In the genomic region with DNA sequence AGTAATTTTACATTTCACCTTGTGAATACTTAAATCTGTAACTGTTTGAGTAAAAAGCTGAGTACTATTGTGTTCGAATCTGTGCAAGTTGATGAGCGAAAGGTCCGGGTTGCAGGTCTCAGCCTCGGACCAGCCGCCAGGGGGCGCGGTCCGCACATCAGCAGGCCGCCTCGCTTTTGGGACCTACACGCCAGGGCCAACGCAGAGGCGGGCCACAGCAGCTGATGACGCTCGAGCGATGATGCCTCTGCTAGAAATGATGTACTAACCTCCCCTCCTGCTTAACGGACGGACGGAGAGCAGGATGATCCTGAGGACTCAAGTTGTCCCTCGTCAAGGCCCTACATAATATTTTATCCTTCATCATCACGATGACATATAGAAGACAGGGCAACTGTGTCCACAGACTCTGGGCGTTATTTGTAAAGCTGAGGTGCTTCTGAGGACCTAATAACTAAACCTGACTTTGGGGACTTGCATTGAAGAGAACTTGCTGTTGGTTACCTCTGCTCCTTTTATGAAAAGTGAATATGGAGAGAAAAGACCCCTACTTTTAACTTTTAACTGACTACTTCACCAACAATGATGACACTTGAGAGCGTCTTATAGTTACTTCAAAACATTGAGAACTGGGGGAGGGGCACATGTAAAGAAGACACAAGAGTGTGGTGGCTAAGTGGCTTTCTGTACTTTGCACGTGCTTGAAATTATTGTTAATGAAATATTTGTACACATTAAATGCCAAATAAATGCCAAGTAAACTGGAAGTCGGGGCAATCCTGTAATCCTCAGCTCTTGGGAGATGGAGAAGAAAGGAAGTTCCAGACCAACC, we compare ENCODE assay signal across 8 mouse cellular contexts. TPM values are rescaled to one million over a fixed set of nuclear protein-coding genes. Genes with fewer than 3 reads are reported as not detected.
DNase-seq lines count a peak whose midpoint lies in the region; ATAC-seq lines count a peak whose summit lies in the region.

No protein-coding gene starts in this region.

- peak; percentile 94 for DNase-seq in 3134 (ENCODE audit: extremely low read depth, insufficient read length, low spot score)
- DNase-seq in adrenal gland, postnatal 10 days: peak; percentile 92
- DNase-seq in embryonic facial prominence, embryonic 11.5 days (ENCODE audit: low spot score): peak; percentile 95
- peak; percentile 99 for DNase-seq in heart, adult 11 months
- DNase-seq in kidney, adult 11 months: peak; percentile 88
- peak; percentile 92 for DNase-seq in left cerebral cortex, postnatal 4 days
- peak; percentile 91 for DNase-seq in midbrain, embryonic 10.5 days (ENCODE audit: low spot score)
- DNase-seq in skeletal muscle tissue, adult 2 months (ENCODE audit: low read depth, low spot score): peak; percentile 91

- H3K9me3 ChIP-seq in embryonic facial prominence, embryonic 11.5 days (replicated peaks; ENCODE audit: control insufficient read depth, low read length): no peaks in the 10 kb centered on the region
- H3K9me3 ChIP-seq in midbrain, embryonic 10.5 days (replicated peaks): no peaks in the 10 kb centered on the region

- ATAC-seq in embryonic facial prominence, embryonic 11.5 days (replicated peaks; ENCODE audit: insufficient number of reproducible peaks, low FRiP score, low TSS enrichment, low read depth): peak; percentile 67

- H3K27ac ChIP-seq in embryonic facial prominence, embryonic 11.5 days (replicated peaks; ENCODE audit: low read depth, low read length): no peak overlapping the region
- H3K27ac ChIP-seq in midbrain, embryonic 10.5 days (replicated peaks): no peak overlapping the region

- intact Hi-C loops in left cerebral cortex, postnatal 4 days (cut with DNase I): no loop called here

- no peaks in the 10 kb centered on the region for H3K27me3 ChIP-seq in embryonic facial prominence, embryonic 11.5 days (ENCODE audit: control insufficient read depth, insufficient read depth, low read length)
- H3K27me3 ChIP-seq in midbrain, embryonic 10.5 days (ENCODE audit: low read depth, poor library complexity, severe bottlenecking): no peaks in the 10 kb centered on the region

- WGBS in embryonic facial prominence, embryonic 11.5 days: 1% methylated on average over 25 of the region's 25 CpGs
- WGBS in midbrain, embryonic 10.5 days: 2% methylated on average over 25 of the region's 25 CpGs

- H3K9ac ChIP-seq in embryonic facial prominence, embryonic 11.5 days (replicated peaks; ENCODE audit: low read length): 0 out of 2 replicates have a peak overlapping the region, but pooled peaks have one; percentile 18

- peak overlapping the region; percentile 50 for H3K4me2 ChIP-seq in embryonic facial prominence, embryonic 11.5 days (ENCODE audit: low read depth, low read length)

- H3K4me3 ChIP-seq in embryonic facial prominence, embryonic 11.5 days (ENCODE audit: low read depth, low read length): peak overlapping the region; percentile 27
- peak overlapping the region; percentile 96 for H3K4me3 ChIP-seq in midbrain, embryonic 10.5 days

- H3K4me1 ChIP-seq in embryonic facial prominence, embryonic 11.5 days (ENCODE audit: control insufficient read depth, insufficient read depth, low read length): no peaks in the 10 kb centered on the region; the same call in 1 of the 2 replicates
- peaks cover 32% of the 10 kb centered on the region for H3K4me1 ChIP-seq in midbrain, embryonic 10.5 days

- no peaks in the 10 kb centered on the region; the same call in 1 of the 2 replicates for H3K36me3 ChIP-seq in embryonic facial prominence, embryonic 11.5 days (replicated peaks; ENCODE audit: control insufficient read depth, insufficient read depth, low read depth, low read length)
- peaks cover 28% of the 10 kb centered on the region for H3K36me3 ChIP-seq in midbrain, embryonic 10.5 days

RNA-seq across cellular contexts. Expression of gene Abt1, which starts 1.0 kb away (rescaled TPM):
- total RNA-seq in adrenal gland, postnatal 10 days (2021): 1 to 10 TPM; 6.1 to 7.1 TPM
- 15.0 and 16.2 TPM in 2 replicates for polyA plus RNA-seq in embryonic facial prominence, embryonic 11.5 days (2014; fragmentation: Nextera tagmentation; extraction: Ambion mirVana)
- total RNA-seq in left cerebral cortex, postnatal 4 days (2021): 1 to 10 TPM; 5.6 to 6.1 TPM
- 14.3 and 14.7 TPM in 2 replicates for polyA plus RNA-seq in midbrain, embryonic 10.5 days (2016; fragmentation: Nextera tagmentation; extraction: Ambion mirVana)

RNA-seq across cellular contexts. Expression of gene Btn1a1, which starts 41.0 kb away (rescaled TPM):
- total RNA-seq in adrenal gland, postnatal 10 days (2021): under 1 TPM in 1 of 2 experiments, not detected in 1; 0.55 TPM
- polyA plus RNA-seq in embryonic facial prominence, embryonic 11.5 days (2014; fragmentation: Nextera tagmentation; extraction: Ambion mirVana): 0.24 and 0.35 TPM in 2 replicates
- total RNA-seq in left cerebral cortex, postnatal 4 days (2021): not detected
- polyA plus RNA-seq in midbrain, embryonic 10.5 days (2016; fragmentation: Nextera tagmentation; extraction: Ambion mirVana): 0.04 and 0.06 TPM in 2 replicates

RNA-seq across cellular contexts. Expression of gene Zfp322a, which starts 55.7 kb away (rescaled TPM):
- total RNA-seq in adrenal gland, postnatal 10 days (2021): 10 to 100 TPM; 18.9 to 26.9 TPM
- 72.4 and 76.2 TPM in 2 replicates for polyA plus RNA-seq in embryonic facial prominence, embryonic 11.5 days (2014; fragmentation: Nextera tagmentation; extraction: Ambion mirVana)
- total RNA-seq in left cerebral cortex, postnatal 4 days (2021): 10 to 100 TPM; 42.6 to 49.5 TPM
- polyA plus RNA-seq in midbrain, embryonic 10.5 days (2016; fragmentation: Nextera tagmentation; extraction: Ambion mirVana): 55.6 and 58.6 TPM in 2 replicates
